Mouse (Mus musculus) neural tube, embryonic 12.5 days (tissue): Measurements from ENCODE around the gene Nrxn3. TPM values are rescaled to one million over a fixed set of nuclear protein-coding genes. Genes with fewer than 3 reads are reported as not detected.

Experiments
- ATAC-seq: fragments of 200-750 bp; cut with Nextera tagmentation; 2 replicates; pipeline ENCODE4 v1.8.0; 2017; ENCODE audit warnings: low read depth, mild to moderate bottlenecking, moderate TSS enrichment, moderate library complexity; ENCODE audit not compliant: low FRiP score
- H3K27ac ChIP-seq: fragments of 300-500 bp; sonication (generic); 2 replicates; pipeline ENCODE4 v1.5.1; 2016
- H3K27me3 ChIP-seq: fragments of 300-500 bp; sonication (generic); replicated peaks from 2 replicates; pipeline ENCODE4 v1.6.1; 2016; ENCODE audit warnings: mild to moderate bottlenecking
- H3K36me3 ChIP-seq: fragments of 300-500 bp; sonication (generic); 2 replicates; pipeline ENCODE4 v1.6.1; 2016; ENCODE audit warnings: mild to moderate bottlenecking
- H3K4me1 ChIP-seq: fragments of 300-500 bp; sonication (generic); 2 replicates; pipeline ENCODE4 v1.6.1; 2016
- H3K4me2 ChIP-seq: fragments of 300-500 bp; sonication (generic); replicated peaks from 2 replicates; pipeline ENCODE4 v1.6.1; 2016; ENCODE audit warnings: mild to moderate bottlenecking
- H3K4me3 ChIP-seq: fragments of 300-500 bp; sonication (generic); 2 replicates; pipeline ENCODE4 v1.5.1; 2016
- H3K9ac ChIP-seq: fragments of 300-500 bp; sonication (generic); 2 replicates; pipeline ENCODE4 v1.6.1; 2016; ENCODE audit warnings: mild to moderate bottlenecking
- H3K9me3 ChIP-seq: fragments of 300-500 bp; sonication (generic); 2 replicates; pipeline ENCODE4 v1.6.1; 2016; ENCODE audit warnings: mild to moderate bottlenecking
- WGBS: fragments of 180-500 bp; shearing (Covaris S2); methylation state at CpG from one replicate; pipeline ENCODE4 v1.1.7; 2016; 5-methylcytosine and 5-hydroxymethylcytosine counted together
- polyA plus RNA-seq: library from polyadenylated mRNA; unstranded; fragments of >200 nt; fragmentation: Nextera tagmentation; extraction: Ambion mirVana; gene quantifications from 2 replicates; pipeline ENCODE4 v1.2.1, GENCODE M21; 2016

Gene Nrxn3
- polyA plus RNA-seq, 1 experiment from 2014 or later = 57.5 TPM

GRCm38 (mm10) chr12:90236093-90236492 is 1513.4 kb downstream of the Nrxn3 start:
- H3K9me3 ChIP-seq = no peaks in the 10 kb centered on the region
- H3K27me3 ChIP-seq = no peaks in the 10 kb centered on the region
- 37% methylated on average over 5 of the region's 5 CpGs for WGBS
- no peak for ATAC-seq
- H3K27ac ChIP-seq = no peak overlapping the region
- no peaks in the 10 kb centered on the region for H3K4me1 ChIP-seq
- H3K36me3 ChIP-seq = no peaks in the 10 kb centered on the region
- no peak overlapping the region for H3K4me3 ChIP-seq
- H3K9ac ChIP-seq = no peak overlapping the region
- no peak overlapping the region for H3K4me2 ChIP-seq

GRCm38 (mm10) chr12:90260301-90260700 is 1537.6 kb downstream of the Nrxn3 start:
- no peaks in the 10 kb centered on the region for H3K27me3 ChIP-seq
- H3K36me3 ChIP-seq = no peaks in the 10 kb centered on the region
- H3K4me3 ChIP-seq = no peak overlapping the region
- H3K4me2 ChIP-seq = no peak overlapping the region
- no peaks in the 10 kb centered on the region for H3K9me3 ChIP-seq
- ATAC-seq = no peak
- no peak overlapping the region for H3K9ac ChIP-seq
- WGBS = 37% methylated on average over 4 of the region's 4 CpGs
- no peaks in the 10 kb centered on the region for H3K4me1 ChIP-seq
- H3K27ac ChIP-seq = no peak overlapping the region

- no peak overlapping the region for H3K27ac ChIP-seq
- WGBS = 88% methylated on average over 2 of the region's 2 CpGs
- H3K4me3 ChIP-seq = no peak overlapping the region
- ATAC-seq = no peak
- H3K27me3 ChIP-seq = no peaks in the 10 kb centered on the region
- H3K36me3 ChIP-seq = no peaks in the 10 kb centered on the region
- no peak overlapping the region for H3K9ac ChIP-seq
- no peak overlapping the region for H3K4me2 ChIP-seq
- no peaks in the 10 kb centered on the region for H3K4me1 ChIP-seq
- no peaks in the 10 kb centered on the region for H3K9me3 ChIP-seq
These were observed 1545.4 kb downstream of the Nrxn3 start for GRCm38 (mm10) chr12:90268111-90268510.

GRCm38 (mm10) chr12:90270763-90271379 is 1548.2 kb downstream of the Nrxn3 start:
- Histone ChIP-seq H3K27me3 (no peaks in the 10 kb centered on the region), H3K27ac (no peak overlapping the region), H3K4me1 (no peaks in the 10 kb centered on the region), H3K9me3 (no peaks in the 10 kb centered on the region), H3K9ac (no peak overlapping the region), H3K4me2 (no peak overlapping the region), H3K4me3 (no peak overlapping the region), H3K36me3 (no peaks in the 10 kb centered on the region)
- no peak for ATAC-seq

- Histone ChIP-seq H3K9ac (no peak overlapping the region), H3K4me1 (no peaks in the 10 kb centered on the region), H3K27ac (no peak overlapping the region), H3K4me2 (no peak overlapping the region), H3K9me3 (no peaks in the 10 kb centered on the region), H3K4me3 (no peak overlapping the region), H3K36me3 (no peaks in the 10 kb centered on the region), H3K27me3 (no peaks in the 10 kb centered on the region)
- no peak for ATAC-seq
- WGBS = 75% methylated on average over 7 of the region's 7 CpGs
These were observed 1552.1 kb downstream of the Nrxn3 start for GRCm38 (mm10) chr12:90274621-90275236.

GRCm38 (mm10) chr12:90281236-90281635 is 1558.6 kb downstream of the Nrxn3 start:
- Histone ChIP-seq H3K4me3 (no peak overlapping the region), H3K4me2 (no peak overlapping the region), H3K36me3 (no peaks in the 10 kb centered on the region), H3K27ac (no peak overlapping the region), H3K4me1 (no peaks in the 10 kb centered on the region), H3K27me3 (no peaks in the 10 kb centered on the region), H3K9me3 (no peaks in the 10 kb centered on the region), H3K9ac (no peak overlapping the region)
- no peak for ATAC-seq
- 90% methylated on average over 1 of the region's 1 CpGs for WGBS

- Histone ChIP-seq H3K9me3 (no peaks in the 10 kb centered on the region), H3K4me3 (no peak overlapping the region), H3K4me2 (no peak overlapping the region), H3K4me1 (no peaks in the 10 kb centered on the region), H3K9ac (no peak overlapping the region), H3K27ac (no peak overlapping the region), H3K27me3 (no peaks in the 10 kb centered on the region), H3K36me3 (no peaks in the 10 kb centered on the region)
- WGBS = 71% methylated on average over 5 of the region's 5 CpGs
- no peak for ATAC-seq
These were observed 1560.3 kb downstream of the Nrxn3 start for GRCm38 (mm10) chr12:90283022-90283421.

- no peak for ATAC-seq
- no peak overlapping the region for H3K27ac ChIP-seq
- H3K36me3 ChIP-seq = no peaks in the 10 kb centered on the region
- no peak overlapping the region for H3K9ac ChIP-seq
- no peaks in the 10 kb centered on the region for H3K27me3 ChIP-seq
- H3K9me3 ChIP-seq = no peaks in the 10 kb centered on the region
- no peaks in the 10 kb centered on the region for H3K4me1 ChIP-seq
- WGBS = 72% methylated on average over 1 of the region's 1 CpGs
- no peak overlapping the region for H3K4me2 ChIP-seq
- no peak overlapping the region for H3K4me3 ChIP-seq
These were observed 1580.0 kb downstream of the Nrxn3 start for GRCm38 (mm10) chr12:90302671-90303070.

GRCm38 (mm10) chr12:90331806-90332205 is 1609.1 kb downstream of the Nrxn3 start:
- H3K4me3 ChIP-seq = no peak overlapping the region
- no peaks in the 10 kb centered on the region for H3K27me3 ChIP-seq
- H3K27ac ChIP-seq = no peak overlapping the region
- WGBS = 94% methylated on average over 15 of the region's 15 CpGs
- H3K36me3 ChIP-seq = no peaks in the 10 kb centered on the region
- H3K4me1 ChIP-seq = no peaks in the 10 kb centered on the region
- H3K9ac ChIP-seq = no peak overlapping the region
- H3K4me2 ChIP-seq = no peak overlapping the region
- H3K9me3 ChIP-seq = no peaks in the 10 kb centered on the region
- no peak for ATAC-seq

- no peak for ATAC-seq
- Histone ChIP-seq H3K4me2 (no peak overlapping the region), H3K4me3 (no peak overlapping the region), H3K36me3 (no peaks in the 10 kb centered on the region), H3K9me3 (no peaks in the 10 kb centered on the region), H3K27me3 (no peaks in the 10 kb centered on the region), H3K9ac (no peak overlapping the region), H3K4me1 (no peaks in the 10 kb centered on the region), H3K27ac (no peak overlapping the region)
- WGBS = 93% methylated on average over 3 of the region's 3 CpGs
These were observed 1609.8 kb downstream of the Nrxn3 start for GRCm38 (mm10) chr12:90332459-90332858.

GRCm38 (mm10) chr12:90337496-90338228 is 1615.0 kb downstream of the Nrxn3 start:
- H3K4me2 ChIP-seq = no peak overlapping the region
- no peak overlapping the region for H3K27ac ChIP-seq
- no peaks in the 10 kb centered on the region for H3K27me3 ChIP-seq
- H3K9ac ChIP-seq = no peak overlapping the region
- ATAC-seq = no peak
- H3K9me3 ChIP-seq = no peaks in the 10 kb centered on the region
- H3K36me3 ChIP-seq = no peaks in the 10 kb centered on the region
- no peak overlapping the region for H3K4me3 ChIP-seq
- H3K4me1 ChIP-seq = no peaks in the 10 kb centered on the region

- Histone ChIP-seq H3K4me3 (no peak overlapping the region), H3K9ac (no peak overlapping the region), H3K4me2 (no peak overlapping the region), H3K27me3 (no peaks in the 10 kb centered on the region), H3K4me1 (no peaks in the 10 kb centered on the region), H3K36me3 (no peaks in the 10 kb centered on the region), H3K9me3 (no peaks in the 10 kb centered on the region), H3K27ac (no peak overlapping the region)
- no peak for ATAC-seq
- WGBS = 92% methylated on average over 3 of the region's 3 CpGs
These were observed 1615.5 kb downstream of the Nrxn3 start for GRCm38 (mm10) chr12:90338229-90338557.
